Mouse (Mus musculus) Patski (cell line): ENCODE data around the gene Lcn12. TPM values are rescaled to one million over a fixed set of nuclear protein-coding genes. Genes with fewer than 3 reads are reported as not detected.

Source experiments
- ATAC-seq: fragments of 100-300 bp; one replicate; pipeline ENCODE4 v1.8.0; 2021
- CTCF ChIA-PET: fragments of 350-600 bp; sonication (Branson Sonifier 250); formaldehyde crosslinking; loops from one replicate; lab custom pipeline; 2022; ENCODE audit warnings: inconsistent platforms; lab: Charles Lee
- POLR2A ChIA-PET: fragments of 350-600 bp; sonication (Branson Sonifier 250); formaldehyde crosslinking; loops from one replicate; lab custom pipeline; 2022; ENCODE audit warnings: antibody characterized with exemption, inconsistent platforms; lab: Charles Lee
- DNase-seq: peaks from one replicate; pipeline ENCODE4 v3.0.0-alpha.2; 2011; ENCODE audit warnings: low read depth, low spot score
- H3K27me3 ChIP-seq: fragments of 371-371 bp; one replicate; pipeline ENCODE4 v1.5.1; 2021
- CTCF ChIP-seq: fragments of 100-300 bp; IDR thresholded peaks from one replicate; pipeline ENCODE4 v1.5.1; 2021
- in situ Hi-C: fragments of 300-500 bp; cut with MboI; formaldehyde crosslinking; loops from 3 replicates; pipeline ENCODE4 v1.11.1; 2018; ENCODE audit warnings: low pct_unique_long_range_greater_than_20kb, mixed read lengths
- polyA plus RNA-seq: library from polyadenylated mRNA; unstranded; gene quantifications from one replicate; pipeline ENCODE4 v1.2.3, GENCODE M21; 2021

Gene Lcn12
- polyA plus RNA-seq, 1 experiment from 2014 or later = not detected

DNA sequence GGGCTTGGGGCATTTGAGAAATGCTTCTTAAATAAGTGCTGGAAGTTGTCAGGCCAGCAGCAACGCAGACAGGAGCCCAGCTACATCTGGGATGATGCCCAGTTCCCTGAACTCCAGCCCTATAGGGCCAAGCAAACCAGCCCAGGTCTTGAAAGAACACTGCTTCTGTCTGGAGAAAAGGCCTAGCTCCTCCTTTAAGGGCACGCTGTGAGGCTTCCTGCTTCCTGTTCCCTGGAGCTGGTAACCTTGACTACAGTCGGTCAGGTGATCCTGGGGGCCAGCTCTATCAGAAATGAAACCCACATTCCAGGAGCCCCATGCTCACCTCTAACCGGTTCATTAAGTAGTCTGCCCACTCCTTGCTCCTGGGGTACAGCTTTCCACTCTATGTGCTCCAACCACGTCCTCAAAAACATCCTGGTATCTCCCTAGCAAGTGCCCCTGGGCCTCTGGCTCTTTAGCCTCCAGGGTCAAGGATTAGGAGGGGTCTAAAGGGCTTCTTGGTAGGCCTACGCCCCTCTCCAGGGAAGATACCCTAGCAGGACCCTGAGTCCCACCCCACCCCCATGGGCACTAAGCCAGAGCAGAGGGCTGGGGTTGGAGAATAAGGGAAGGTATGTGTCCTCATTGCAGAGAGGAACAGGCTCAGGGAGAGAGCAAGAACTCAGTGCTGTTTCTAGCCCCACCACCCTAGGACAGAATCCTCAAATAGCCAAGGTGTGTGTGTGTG, 4.3 kb upstream of the Lcn12 start:
- ChIA-PET POLR2A (interaction anchor here (0.6 to 1.5 kb wide), 3 partner anchors 11 to 43 kb away, joined by 3 to 4 read pairs (median 3); no protein-coding TSS in a partner anchor), CTCF (interaction anchor here (1.3 to 2.8 kb wide), 8 partner anchors 14 to 83 kb away, joined by 4 to 11 read pairs (median 4); partner anchors contain the start of genes Ajm1 and Fut7)
- TF ChIP-seq CTCF = no peak
- DNase-seq (no peak), ATAC-seq (no peak)
- no peaks in the 10 kb centered on the region for H3K27me3 ChIP-seq
- in situ Hi-C loops = no loop called here

DNA sequence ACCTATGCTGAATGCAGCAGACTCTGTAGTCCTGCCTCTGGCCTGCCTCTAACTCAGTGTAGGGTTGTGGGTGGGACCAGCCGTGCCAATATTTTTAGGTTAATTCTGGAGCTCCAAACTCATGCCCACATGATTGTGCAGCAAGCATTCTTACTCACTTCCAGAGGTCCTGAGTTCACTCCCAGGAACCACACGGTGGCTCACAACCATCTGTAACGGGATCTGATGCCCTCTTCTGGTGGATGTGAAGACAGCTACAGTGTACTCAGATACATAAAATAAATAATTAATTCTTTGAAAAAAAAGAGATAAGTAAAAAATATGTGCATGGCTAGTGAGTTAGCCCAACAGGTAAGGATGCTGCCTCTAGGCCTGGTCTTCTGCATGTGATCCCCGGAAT, 2.8 kb upstream of the Lcn12 start:
- TF ChIP-seq CTCF = no peak
- ATAC-seq = no peak
- POLR2A ChIA-PET = interaction anchor here (1.2 kb wide), 1 partner anchor 79 kb away, joined by 3 read pairs; the partner anchor contains the start of genes Mamdc4 and Phpt1
- no peak for DNase-seq
- in situ Hi-C loops = no loop called here
- H3K27me3 ChIP-seq = no peaks in the 10 kb centered on the region
- CTCF ChIA-PET = interaction anchor here (0.7 to 2.8 kb wide), 14 partner anchors 12 to 86 kb away, joined by 3 to 11 read pairs (median 4); partner anchors contain the start of gene Fut7

GRCm38 (mm10) chr2:25492988-25493387, 723 bp downstream of the Lcn12 start:
- ATAC-seq = no peak
- ChIA-PET POLR2A (no interaction called here), CTCF (interaction anchor here (1.0 to 1.6 kb wide), 2 partner anchors 10 to 14 kb away, joined by 3 to 4 read pairs; no protein-coding TSS in a partner anchor)
- no peak for DNase-seq
- H3K27me3 ChIP-seq = no peaks in the 10 kb centered on the region
- TF ChIP-seq CTCF = no peak
- in situ Hi-C loops = no loop called here

GRCm38 (mm10) chr2:25488671-25489068, 5.0 kb downstream of the Lcn12 start:
- in situ Hi-C loops = no loop called here
- ChIA-PET POLR2A (no interaction called here), CTCF (interaction anchor here (1.5 kb wide), 1 partner anchor 65 kb away, joined by 4 read pairs; no protein-coding TSS in a partner anchor)
- no peak for TF ChIP-seq CTCF
- no peak for DNase-seq
- ATAC-seq = no peak
- H3K27me3 ChIP-seq = no peaks in the 10 kb centered on the region

GRCm38 (mm10) chr2:25487965-25488670, 5.6 kb downstream of the Lcn12 start:
- no peak for ATAC-seq
- TF ChIP-seq CTCF = no peak
- DNase-seq = no peak
- POLR2A ChIA-PET = no interaction called here
- CTCF ChIA-PET = interaction anchor here (1.5 to 1.9 kb wide), 2 partner anchors 64 to 67 kb away, joined by 4 read pairs; no protein-coding TSS in a partner anchor
- no peaks in the 10 kb centered on the region for H3K27me3 ChIP-seq
- in situ Hi-C loops = no loop called here

- DNase-seq (no peak), ATAC-seq (no peak)
- ChIA-PET CTCF (interaction anchor here (1.0 to 1.7 kb wide), 3 partner anchors 13 to 64 kb away, joined by 3 to 9 read pairs (median 4); no protein-coding TSS in a partner anchor), POLR2A (no interaction called here)
- in situ Hi-C loops = loop anchor here (5.0 kb wide), 1 partner anchor 53 kb away; no protein-coding TSS in a partner anchor
- no peaks in the 10 kb centered on the region for H3K27me3 ChIP-seq
- no peak for TF ChIP-seq CTCF
These were observed 8.6 kb downstream of the Lcn12 start for GRCm38 (mm10) chr2:25484901-25485647.

GRCm38 (mm10) chr2:25482969-25483368, 10.7 kb downstream of the Lcn12 start:
- TF ChIP-seq CTCF = no peak
- ATAC-seq (no peak), DNase-seq (no peak)
- ChIA-PET CTCF (interaction anchor here (0.8 to 6.3 kb wide), 7 partner anchors 10 to 66 kb away, joined by 3 to 36 read pairs (median 4); partner anchors contain the start of gene Fut7), POLR2A (interaction anchor here (0.6 kb wide), 1 partner anchor 79 kb away, joined by 3 read pairs; no protein-coding TSS in a partner anchor)
- in situ Hi-C loops = loop anchor here (5.0 kb wide), 1 partner anchor 51 kb away; no protein-coding TSS in a partner anchor
- H3K27me3 ChIP-seq = no peaks in the 10 kb centered on the region

DNA sequence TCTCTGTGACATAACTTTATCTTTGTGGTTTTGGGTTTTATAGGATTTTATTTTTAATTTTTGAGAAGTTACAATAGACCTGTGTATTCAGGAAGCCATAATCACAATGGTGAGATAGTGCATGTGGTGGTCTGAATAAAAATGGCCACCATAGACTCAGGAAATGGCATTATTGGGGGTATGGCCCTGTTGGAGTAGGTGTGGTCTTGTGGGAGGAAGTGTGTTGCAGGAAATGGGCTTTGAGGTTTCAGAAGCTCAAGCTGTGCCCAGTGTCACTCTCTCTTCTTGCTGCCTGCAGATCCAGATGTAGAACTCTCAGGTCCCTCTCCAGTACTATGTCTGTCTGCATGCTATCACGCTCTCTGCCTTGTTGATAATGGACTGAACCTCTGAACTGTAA, 13.2 kb downstream of the Lcn12 start:
- in situ Hi-C loops = loop anchor here (5.0 kb wide), 1 partner anchor 48 kb away; no protein-coding TSS in a partner anchor
- ATAC-seq (no peak), DNase-seq (no peak)
- TF ChIP-seq CTCF = no peak
- POLR2A ChIA-PET = interaction anchor here (1.1 kb wide), 1 partner anchor 52 kb away, joined by 3 read pairs; the partner anchor contains the start of gene Abca2
- no peaks in the 10 kb centered on the region for H3K27me3 ChIP-seq
- CTCF ChIA-PET = interaction anchor here (0.9 to 6.3 kb wide), 8 partner anchors 11 to 58 kb away, joined by 3 to 36 read pairs (median 4); partner anchors contain the start of genes Fut7 and Ptgds

GRCm38 (mm10) chr2:25479551-25480311, 14.0 kb downstream of the Lcn12 start:
- ChIA-PET POLR2A (interaction anchor here (0.6 kb wide), 1 partner anchor 151 kb away, joined by 3 read pairs; no protein-coding TSS in a partner anchor), CTCF (interaction anchor here (0.7 to 6.3 kb wide), 5 partner anchors 13 to 57 kb away, joined by 3 to 36 read pairs (median 4); partner anchors contain the start of genes Fut7 and Lcn12)
- in situ Hi-C loops = loop anchor here (5.0 kb wide), 1 partner anchor 47 kb away; no protein-coding TSS in a partner anchor
- TF ChIP-seq CTCF = no peak
- no peaks in the 10 kb centered on the region for H3K27me3 ChIP-seq
- ATAC-seq (no peak), DNase-seq (no peak)
